Mouse (Mus musculus) hindbrain, embryonic 16.5 days (tissue): ENCODE data around the gene 9430097D07Rik. TPM values are rescaled to one million over a fixed set of nuclear protein-coding genes. Genes with fewer than 3 reads are reported as not detected.

Experiments used
- polyA plus RNA-seq: library from polyadenylated mRNA; unstranded; fragments of >200 nt; fragmentation: Nextera tagmentation; extraction: Ambion mirVana; gene quantifications from 2 replicates; pipeline ENCODE4 v1.2.1, GENCODE M21; 2015

The 9430097D07Rik gene
- polyA plus RNA-seq, 1 experiment from 2014 or later, result 1.6 TPM

Other genes with a start within 250 kb of the 9430097D07Rik start
- 41.1 and 57.5 TPM in 2 replicates for gene Ciz1, start 223.4 kb downstream of the 9430097D07Rik start, polyA plus RNA-seq
- gene Dnm1, start 222.3 kb downstream of the 9430097D07Rik start, polyA plus RNA-seq, result 71.2 and 79.0 TPM in 2 replicates
- gene 1110008P14Rik, start 193.7 kb downstream of the 9430097D07Rik start, polyA plus RNA-seq, result 161 and 196 TPM in 2 replicates
- gene Lcn2, start 187.4 kb downstream of the 9430097D07Rik start, polyA plus RNA-seq, result 0.76 and 0.93 TPM in 2 replicates
- 56.4 and 59.8 TPM in 2 replicates for gene Ptges2, start 179.8 kb downstream of the 9430097D07Rik start, polyA plus RNA-seq
- 5.1 and 5.2 TPM in 2 replicates for gene Naif1, start 125.2 kb downstream of the 9430097D07Rik start, polyA plus RNA-seq
- gene Slc25a25, start 124.2 kb downstream of the 9430097D07Rik start, polyA plus RNA-seq, result 55.0 and 60.6 TPM in 2 replicates
- 7.3 and 7.9 TPM in 2 replicates for gene Fam102a, start 40.4 kb downstream of the 9430097D07Rik start, polyA plus RNA-seq
- 142 and 150 TPM in 2 replicates for gene Dpm2, start 4.8 kb downstream of the 9430097D07Rik start, polyA plus RNA-seq
- 16.9 and 20.4 TPM in 2 replicates for gene Pip5kl1, start 887 bp downstream of the 9430097D07Rik start, polyA plus RNA-seq
- 49.6 and 54.3 TPM in 2 replicates for gene St6galnac4, start 11.4 kb upstream of the 9430097D07Rik start, polyA plus RNA-seq
- 29.5 and 35.4 TPM in 2 replicates for gene St6galnac6, start 24.0 kb upstream of the 9430097D07Rik start, polyA plus RNA-seq
- gene Ak1, start 46.1 kb upstream of the 9430097D07Rik start, polyA plus RNA-seq, result 111 and 117 TPM in 2 replicates
- 34.2 and 39.5 TPM in 2 replicates for gene Eng, start 70.9 kb upstream of the 9430097D07Rik start, polyA plus RNA-seq
- 20.2 and 20.9 TPM in 2 replicates for gene Fpgs, start 128.5 kb upstream of the 9430097D07Rik start, polyA plus RNA-seq
- 63.6 and 69.4 TPM in 2 replicates for gene Cdk9, start 137.4 kb upstream of the 9430097D07Rik start, polyA plus RNA-seq
- gene Sh2d3c, start 145.4 kb upstream of the 9430097D07Rik start, polyA plus RNA-seq, result 58.5 and 58.6 TPM in 2 replicates
- 2.6 and 3.4 TPM in 2 replicates for gene 6330409D20Rik, start 165.3 kb upstream of the 9430097D07Rik start, polyA plus RNA-seq
- gene Tor2a, start 181.6 kb upstream of the 9430097D07Rik start, polyA plus RNA-seq, result 50.8 and 56.9 TPM in 2 replicates
- 0.53 and 0.60 TPM in 2 replicates for gene Ttc16, start 199.9 kb upstream of the 9430097D07Rik start, polyA plus RNA-seq
- 6.5 and 6.8 TPM in 2 replicates for gene Ptrh1, start 200.1 kb upstream of the 9430097D07Rik start, polyA plus RNA-seq
- 0.75 and 1.1 TPM in 2 replicates for gene Cfap157, start 208.7 kb upstream of the 9430097D07Rik start, polyA plus RNA-seq